Mouse (Mus musculus): Measurements from ENCODE around the gene Cib4. TPM values are rescaled to one million over a fixed set of nuclear protein-coding genes. Genes with fewer than 3 reads are reported as not detected.

Gene Cib4
- polyA plus RNA-seq, 3 experiments from 2014 or later, result not detected

Other genes with a start within 250 kb of the Cib4 start
- gene Otof, start 83.9 kb downstream of the Cib4 start, polyA plus RNA-seq (2017; shearing (Covaris generic)), result not detected
- not detected for gene 1700001C02Rik, start 79.8 kb downstream of the Cib4 start, polyA plus RNA-seq (2017; shearing (Covaris generic))
- gene Kcnk3, start 42.3 kb upstream of the Cib4 start, polyA plus RNA-seq (2017; shearing (Covaris generic)), result under 1 TPM in 1 of 3 experiments, not detected in 2; 0.09 TPM
- 10 to 100 TPM; 13.9 to 16.4 (median 14.8) TPM for gene Slc35f6, start 102.1 kb upstream of the Cib4 start, polyA plus RNA-seq (2017; shearing (Covaris generic))
- 100 to 1,000 TPM in 1 of 3 experiments, 10 to 100 TPM in 2; 31.9 to 201 (median 58.8) TPM for gene Cenpa, start 120.9 kb upstream of the Cib4 start, polyA plus RNA-seq (2017; shearing (Covaris generic))
- 1 to 10 TPM in 1 of 3 experiments, under 1 TPM in 1, not detected in 1; 0.13 to 1.5 TPM for gene Dpysl5, start 165.7 kb upstream of the Cib4 start, polyA plus RNA-seq (2017; shearing (Covaris generic))

All from inflammation-experienced regulatory T-cells, adult 6 months (primary cell).